Mouse (Mus musculus) stomach, embryonic 15.5 days (tissue): Measurements from ENCODE around the gene Retreg1. TPM values are rescaled to one million over a fixed set of nuclear protein-coding genes. Genes with fewer than 3 reads are reported as not detected.
"Not testable (repeated sequence)": the region's sequence is repeated elsewhere in the genome, so short reads cannot be mapped to it uniquely, and the experiment has no call there.

Source experiments
- ATAC-seq: fragments of 200-750 bp; cut with Nextera tagmentation; 2 replicates; pipeline ENCODE4 v1.8.0; 2017; ENCODE audit warnings: low read depth, moderate number of reproducible peaks, moderate TSS enrichment; ENCODE audit not compliant: insufficient read depth, low FRiP score
- H3K27ac ChIP-seq: fragments of 300-500 bp; sonication (generic); 2 replicates; pipeline ENCODE4 v1.5.1; 2015; ENCODE audit warnings: mild to moderate bottlenecking, inconsistent platforms
- H3K27me3 ChIP-seq: fragments of 300-500 bp; sonication (generic); replicated peaks from 2 replicates; pipeline ENCODE4 v1.6.1; 2015; ENCODE audit warnings: inconsistent platforms
- H3K36me3 ChIP-seq: fragments of 300-500 bp; sonication (generic); 2 replicates; pipeline ENCODE4 v1.6.1; 2015; ENCODE audit warnings: inconsistent platforms
- H3K4me1 ChIP-seq: fragments of 300-500 bp; sonication (generic); 2 replicates; pipeline ENCODE4 v1.6.1; 2015; ENCODE audit warnings: inconsistent platforms
- H3K4me2 ChIP-seq: fragments of 300-500 bp; sonication (generic); 2 replicates; pipeline ENCODE4 v1.6.1; 2015; ENCODE audit warnings: mild to moderate bottlenecking, inconsistent platforms
- H3K4me3 ChIP-seq: fragments of 300-500 bp; sonication (generic); replicated peaks from 2 replicates; pipeline ENCODE4 v1.5.1; 2015; ENCODE audit warnings: inconsistent platforms
- H3K9ac ChIP-seq: fragments of 300-500 bp; sonication (generic); 2 replicates; pipeline ENCODE4 v1.6.1; 2015; ENCODE audit warnings: inconsistent platforms
- H3K9me3 ChIP-seq: fragments of 300-500 bp; sonication (generic); 2 replicates; pipeline ENCODE4 v1.6.1; 2016; ENCODE audit warnings: inconsistent platforms
- WGBS: fragments of 180-500 bp; shearing (Covaris S2); methylation state at CpG from one replicate; pipeline ENCODE4 v1.1.7; 2015; 5-methylcytosine and 5-hydroxymethylcytosine counted together
- polyA plus RNA-seq: library from polyadenylated mRNA; unstranded; fragments of >200 nt; fragmentation: Nextera tagmentation; extraction: Ambion mirVana; gene quantifications from 2 replicates; pipeline ENCODE4 v1.2.1, GENCODE M21; 2015

Gene Retreg1
- polyA plus RNA-seq, 1 experiment from 2014 or later: 13.7 TPM

DNA sequence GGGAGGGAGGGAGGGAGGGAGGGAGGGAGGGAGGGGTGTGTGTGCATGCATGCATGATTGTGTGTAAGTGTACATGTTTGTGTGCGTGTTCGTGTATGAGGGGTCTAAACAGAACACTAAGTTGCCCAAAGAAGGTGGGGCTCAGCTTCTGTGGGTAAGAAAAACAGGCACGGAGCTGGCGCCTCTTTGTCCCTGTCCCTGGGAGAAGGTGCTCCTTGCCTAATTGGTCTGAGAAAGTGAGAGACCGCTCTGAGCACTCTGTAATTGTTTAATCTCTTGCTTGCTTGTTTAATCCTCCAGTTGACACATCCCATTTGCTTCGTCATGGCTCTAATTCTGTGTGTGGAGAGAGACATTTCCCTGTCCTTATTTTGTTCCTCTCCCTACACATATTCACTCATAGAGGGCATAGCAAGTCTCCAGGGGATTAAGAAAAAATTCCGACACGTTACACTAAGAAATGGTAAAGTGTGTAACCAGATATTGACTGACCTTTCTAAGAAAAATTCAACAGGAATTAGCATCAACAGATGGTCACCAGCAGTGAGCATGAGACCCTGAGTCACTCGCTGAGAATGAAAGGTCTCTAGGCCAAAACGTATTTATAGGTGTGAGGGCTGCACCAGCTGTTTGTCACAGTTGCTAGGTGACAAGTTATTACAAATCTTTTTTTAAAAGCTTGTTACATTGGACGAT lies 113.6 kb downstream of the Retreg1 start:
- no peaks in the 10 kb centered on the region for H3K27me3 ChIP-seq
- no peak overlapping the region for H3K9ac ChIP-seq
- H3K27ac ChIP-seq: no peak overlapping the region
- ATAC-seq: no peak
- no peaks in the 10 kb centered on the region for H3K9me3 ChIP-seq
- H3K4me1 ChIP-seq: 0 out of 2 replicates have a peak, but pooled peaks cover 8% of the 10 kb centered on the region
- WGBS: 46% methylated on average over 11 of the region's 11 CpGs
- no peak overlapping the region for H3K4me2 ChIP-seq
- H3K36me3 ChIP-seq: no peaks in the 10 kb centered on the region
- no peak overlapping the region for H3K4me3 ChIP-seq

DNA sequence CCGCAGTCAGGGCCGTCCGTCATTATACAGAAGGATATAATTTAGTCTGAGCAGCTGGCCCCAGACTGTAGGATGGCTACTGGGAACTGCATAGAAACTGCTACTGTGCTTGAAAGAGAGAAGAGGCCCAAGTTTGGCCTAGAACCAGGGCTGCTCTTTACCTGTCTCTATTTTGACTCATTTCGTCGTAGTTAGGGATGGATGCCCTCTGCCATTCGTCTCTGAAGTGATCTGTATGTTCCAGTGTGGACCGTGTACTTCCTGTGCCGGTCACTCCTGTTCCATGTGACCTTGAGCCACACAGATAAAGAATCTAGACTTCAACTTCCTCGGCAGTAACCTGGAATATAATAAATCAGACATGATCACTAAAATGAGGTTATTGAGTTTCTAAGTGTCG lies 114.7 kb downstream of the Retreg1 start:
- H3K9ac ChIP-seq: no peak overlapping the region
- H3K4me3 ChIP-seq: no peak overlapping the region
- no peaks in the 10 kb centered on the region for H3K36me3 ChIP-seq
- H3K4me1 ChIP-seq: 0 out of 2 replicates have a peak, but pooled peaks cover 8% of the 10 kb centered on the region
- ATAC-seq: no peak
- H3K9me3 ChIP-seq: no peaks in the 10 kb centered on the region
- no peaks in the 10 kb centered on the region for H3K27me3 ChIP-seq
- no peak overlapping the region for H3K27ac ChIP-seq
- 68% methylated on average over 10 of the region's 10 CpGs for WGBS
- no peak overlapping the region for H3K4me2 ChIP-seq

DNA sequence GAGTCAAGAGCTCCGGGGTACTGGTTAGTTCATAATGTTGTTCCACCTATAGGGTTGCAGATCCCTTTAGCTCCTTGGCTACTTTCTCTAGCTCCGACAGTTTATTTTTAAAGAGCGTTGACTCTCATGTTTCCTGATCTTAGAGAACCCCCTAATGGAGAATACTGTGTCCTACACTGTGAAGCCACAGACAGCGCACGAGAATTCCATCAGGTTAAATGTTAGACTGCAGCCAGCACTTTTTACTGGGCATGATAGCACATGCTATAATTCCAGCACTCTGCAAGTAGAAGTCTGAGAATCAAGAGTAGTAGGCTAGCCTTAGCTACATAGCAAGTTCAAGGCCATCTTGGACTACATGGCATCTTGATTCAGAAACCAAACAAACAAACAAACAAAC lies 116.4 kb downstream of the Retreg1 start:
- H3K27me3 ChIP-seq: no peaks in the 10 kb centered on the region
- H3K9ac ChIP-seq: no peak overlapping the region
- H3K9me3 ChIP-seq: no peaks in the 10 kb centered on the region
- H3K27ac ChIP-seq: no peak overlapping the region
- no peak overlapping the region for H3K4me3 ChIP-seq
- H3K4me1 ChIP-seq: 0 out of 2 replicates have a peak, but pooled peaks cover 8% of the 10 kb centered on the region
- ATAC-seq: peak; percentile 68; the same call in 1 of the 2 replicates
- H3K36me3 ChIP-seq: no peaks in the 10 kb centered on the region
- no peak overlapping the region for H3K4me2 ChIP-seq
- WGBS: 26% methylated on average over 5 of the region's 5 CpGs

DNA sequence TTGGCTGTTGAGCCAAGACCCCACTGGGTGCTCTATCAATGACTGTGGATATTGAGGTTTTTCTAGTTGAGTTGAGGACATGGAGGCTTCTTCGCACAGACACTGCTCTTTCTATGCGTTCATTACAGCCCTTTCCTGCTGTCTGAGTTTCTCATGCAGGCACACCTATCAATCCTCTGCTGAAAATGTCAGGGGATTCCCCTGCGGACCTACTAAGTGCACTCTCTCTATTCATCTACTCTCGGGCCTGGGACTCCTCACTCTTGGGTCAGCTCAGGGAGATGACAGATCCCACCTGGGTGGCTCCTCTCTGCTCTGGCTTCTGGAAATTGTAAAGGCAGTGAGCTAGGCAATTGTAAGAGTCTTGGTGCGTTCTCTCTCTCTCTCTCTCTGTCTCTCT lies 117.3 kb downstream of the Retreg1 start:
- WGBS: 77% methylated on average over 5 of the region's 5 CpGs
- no peak for ATAC-seq

DNA sequence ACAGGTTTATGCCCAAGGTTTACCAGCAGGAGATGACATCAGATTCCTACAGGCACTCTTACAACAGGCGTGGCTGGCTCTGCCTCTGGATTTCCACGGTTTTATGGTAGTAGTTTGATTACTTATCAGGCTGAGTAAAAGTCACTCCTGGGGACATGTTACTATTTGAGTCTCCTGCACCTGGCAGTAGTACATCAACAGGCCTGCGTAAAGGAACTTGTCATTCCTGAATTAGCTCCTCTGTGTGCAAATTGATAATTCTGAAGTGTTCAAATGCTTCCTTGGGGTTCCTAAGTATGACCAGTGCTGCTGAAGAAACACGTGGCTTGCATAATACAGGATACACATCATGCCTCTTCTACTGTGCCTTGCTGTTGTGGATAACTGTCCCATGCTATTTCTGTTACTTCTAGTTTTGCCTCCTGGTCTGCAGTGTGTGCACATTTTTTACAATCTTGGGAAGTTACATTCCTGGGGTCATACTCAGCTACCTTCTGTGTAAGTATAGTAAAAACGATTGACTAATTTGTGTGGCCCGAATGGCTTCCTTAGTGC lies 123.3 kb downstream of the Retreg1 start:
- H3K9ac ChIP-seq: no peak overlapping the region
- H3K27ac ChIP-seq: no peak overlapping the region
- no peaks in the 10 kb centered on the region for H3K27me3 ChIP-seq
- H3K36me3 ChIP-seq: no peaks in the 10 kb centered on the region
- H3K9me3 ChIP-seq: no peaks in the 10 kb centered on the region
- WGBS: 68% methylated on average over 6 of the region's 6 CpGs
- H3K4me2 ChIP-seq: no peak overlapping the region
- no peak for ATAC-seq
- H3K4me1 ChIP-seq: no peaks in the 10 kb centered on the region
- H3K4me3 ChIP-seq: no peak overlapping the region

More for the DNA sequence above, 117.3 kb downstream of the Retreg1 start:
- Histone ChIP-seq H3K4me2 (no peak overlapping the region), H3K4me1 (0 out of 2 replicates have a peak, but pooled peaks cover 8% of the 10 kb centered on the region), H3K36me3 (no peaks in the 10 kb centered on the region), H3K27ac (no peak overlapping the region), H3K9me3 (no peaks in the 10 kb centered on the region), H3K9ac (no peak overlapping the region), H3K4me3 (no peak overlapping the region), H3K27me3 (no peaks in the 10 kb centered on the region)

DNA sequence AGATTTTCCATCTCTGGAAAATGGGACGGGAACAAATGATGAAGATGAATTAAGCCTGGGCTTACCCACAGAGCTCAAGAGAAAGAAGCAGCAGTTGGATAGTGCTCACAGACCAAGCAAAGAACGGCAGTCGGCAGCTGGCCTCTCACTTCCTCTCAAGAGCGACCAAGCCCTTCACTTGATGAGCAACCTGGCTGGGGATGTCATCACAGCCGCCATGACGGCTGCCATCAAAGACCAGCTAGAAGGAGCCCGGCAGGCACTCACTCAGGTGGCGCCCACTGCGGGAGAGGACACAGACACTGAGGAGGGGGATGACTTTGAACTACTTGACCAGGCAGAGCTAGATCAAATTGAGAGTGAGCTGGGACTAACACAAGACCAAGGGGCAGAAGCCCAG lies 128.6 kb downstream of the Retreg1 start:
- Histone ChIP-seq H3K27ac (no peak overlapping the region), H3K4me3 (no peak overlapping the region), H3K9me3 (no peaks in the 10 kb centered on the region), H3K4me2 (no peak overlapping the region), H3K36me3 (no peaks in the 10 kb centered on the region), H3K4me1 (no peaks in the 10 kb centered on the region), H3K27me3 (no peaks in the 10 kb centered on the region), H3K9ac (no peak overlapping the region)
- no peak for ATAC-seq
- 80% methylated on average over 9 of the region's 9 CpGs for WGBS

- Histone ChIP-seq H3K9ac (no peak overlapping the region), H3K4me1 (no peaks in the 10 kb centered on the region), H3K27me3 (no peaks in the 10 kb centered on the region), H3K4me3 (no peak overlapping the region), H3K9me3 (no peaks in the 10 kb centered on the region), H3K36me3 (no peaks in the 10 kb centered on the region), H3K27ac (no peak overlapping the region), H3K4me2 (no peak overlapping the region)
- no peak for ATAC-seq
- 85% methylated on average over 5 of the region's 5 CpGs for WGBS
Measured at GRCm38 (mm10) chr15:25972758-25973157, 129.8 kb downstream of the Retreg1 start.

DNA sequence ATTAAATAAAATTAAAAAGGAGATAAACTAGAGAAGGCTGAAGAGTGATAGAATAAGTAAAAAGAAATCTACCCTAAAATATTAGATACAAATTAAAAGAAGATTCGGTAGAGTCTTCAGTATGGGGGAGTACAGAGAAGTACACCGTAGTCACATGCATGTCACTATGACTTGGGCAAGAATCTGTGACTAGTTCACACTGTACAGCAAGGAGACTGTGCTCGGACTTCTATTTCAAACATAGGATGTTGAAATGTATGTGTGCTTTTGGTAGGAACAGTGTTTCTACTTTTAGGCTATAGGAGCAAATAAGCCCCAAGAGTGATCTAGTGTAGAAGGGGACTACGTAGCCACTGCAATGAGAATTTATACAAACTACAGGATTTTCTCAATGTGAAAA lies 131.4 kb downstream of the Retreg1 start:
- Histone ChIP-seq H3K9ac (no peak overlapping the region), H3K27ac (no peak overlapping the region), H3K4me2 (no peak overlapping the region), H3K4me1 (no peaks in the 10 kb centered on the region), H3K36me3 (no peaks in the 10 kb centered on the region), H3K27me3 (no peaks in the 10 kb centered on the region), H3K9me3 (no peaks in the 10 kb centered on the region), H3K4me3 (no peak overlapping the region)
- ATAC-seq: no peak
- WGBS: 89% methylated on average over 4 of the region's 4 CpGs

- Histone ChIP-seq H3K27ac (no peak overlapping the region), H3K27me3 (no peaks in the 10 kb centered on the region), H3K4me3 (no peak overlapping the region), H3K9ac (no peak overlapping the region), H3K4me1 (no peaks in the 10 kb centered on the region), H3K4me2 (no peak overlapping the region), H3K36me3 (no peaks in the 10 kb centered on the region), H3K9me3 (no peaks in the 10 kb centered on the region)
- no peak for ATAC-seq
- WGBS: 84% methylated on average over 6 of the region's 6 CpGs
Measured at GRCm38 (mm10) chr15:25975810-25976209, 132.8 kb downstream of the Retreg1 start.

DNA sequence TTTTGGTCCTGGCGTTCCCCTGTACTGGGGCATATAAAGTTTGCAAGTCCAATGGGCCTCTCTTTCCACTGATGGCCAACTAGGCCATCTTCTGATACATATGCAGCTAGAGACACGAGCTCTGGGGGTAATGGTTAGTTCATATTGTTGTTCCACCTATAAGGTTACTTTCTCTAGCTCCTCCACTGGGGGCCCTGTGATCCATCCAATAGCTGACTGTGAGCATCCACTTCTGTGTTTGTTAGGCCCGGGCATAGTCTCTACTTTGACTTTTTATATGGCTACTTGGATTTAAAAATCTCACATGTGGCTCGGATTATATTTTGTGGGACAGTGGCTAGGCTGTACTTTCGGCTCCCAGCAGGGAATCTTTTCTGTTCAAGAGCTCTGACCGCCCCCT lies 140.6 kb downstream of the Retreg1 start:
- ATAC-seq, H3K27me3 ChIP-seq, H3K9me3 ChIP-seq: not testable (repeated sequence)
- H3K36me3 ChIP-seq: peaks cover 15% of the 10 kb centered on the region; the same call in 1 of the 2 replicates
- peak overlapping the region; percentile 97 for H3K4me3 ChIP-seq
- peak overlapping the region; percentile 54; the same call in 1 of the 2 replicates for H3K9ac ChIP-seq
- H3K27ac ChIP-seq: peak overlapping the region; percentile 86
- 15% methylated on average over 6 of the region's 6 CpGs for WGBS
- H3K4me1 ChIP-seq: peaks cover 13% of the 10 kb centered on the region; the same call in 1 of the 2 replicates
- peak overlapping the region; percentile 82 for H3K4me2 ChIP-seq

DNA sequence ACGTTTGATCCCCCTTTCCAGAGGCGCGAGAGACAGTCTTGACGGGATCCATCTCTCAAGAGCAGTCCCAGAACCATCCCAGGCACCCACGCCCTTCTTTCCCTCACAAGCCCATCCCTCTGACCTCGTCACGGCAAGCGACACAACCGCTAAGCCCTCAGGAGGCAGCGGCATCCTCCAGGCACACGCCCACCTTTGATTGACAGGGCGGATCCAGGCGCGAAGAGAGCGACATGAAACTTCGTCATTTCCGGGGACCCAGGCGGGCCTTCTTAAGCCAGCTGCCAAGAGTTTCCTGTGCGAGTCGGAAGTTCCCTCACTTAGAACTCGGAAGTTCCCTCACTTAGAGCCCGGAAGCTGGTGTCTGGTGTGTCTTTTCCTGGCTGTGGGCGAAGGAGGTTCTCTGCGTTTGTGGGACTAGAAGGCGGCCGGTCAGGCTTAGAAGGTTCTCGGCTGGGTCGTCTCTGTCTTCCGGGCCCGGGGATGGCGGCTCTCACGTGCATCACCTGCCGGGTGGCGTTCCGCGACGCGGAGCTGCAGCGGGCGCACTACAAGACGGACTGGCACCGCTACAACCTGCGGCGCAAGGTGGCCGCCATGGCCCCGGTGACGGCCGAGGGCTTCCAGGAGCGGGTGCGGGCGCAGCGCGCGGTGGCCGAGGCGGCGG lies 141.2 kb downstream of the Retreg1 start, which contains the start of gene Zfp622:
Gene Zfp622, plus strand, starts transcription at position 300 of the 667 bp plus-strand sequence.
- no peaks in the 10 kb centered on the region for H3K27me3 ChIP-seq
- peaks cover 13% of the 10 kb centered on the region; the same call in 1 of the 2 replicates for H3K4me1 ChIP-seq
- peaks cover 15% of the 10 kb centered on the region; the same call in 1 of the 2 replicates for H3K36me3 ChIP-seq
- H3K9me3 ChIP-seq: no peaks in the 10 kb centered on the region
- peak within 1 kb of the TSS; percentile 96 for H3K27ac ChIP-seq
- H3K4me3 ChIP-seq: peak within 1 kb of the TSS; percentile 97
- peak; percentile 97 for ATAC-seq
- WGBS: under 1% methylated on average over 57 of the region's 57 CpGs
- peak within 1 kb of the TSS; percentile 62 for H3K9ac ChIP-seq
- peak within 1 kb of the TSS; percentile 82 for H3K4me2 ChIP-seq
